Mouse (Mus musculus) limb, embryonic 10.5 days (tissue): ENCODE results near the gene Dgkb. TPM values are rescaled to one million over a fixed set of nuclear protein-coding genes. Genes with fewer than 3 reads are reported as not detected.

Source experiments
- DNase-seq: peaks from one replicate; pipeline ENCODE4 v3.0.0-alpha.2; 2017; ENCODE audit warnings: low spot score
- H3K27ac ChIP-seq: fragments of 300-500 bp; sonication (generic); 2 replicates; pipeline ENCODE4 v1.5.1; 2016; ENCODE audit warnings: mild to moderate bottlenecking
- H3K27me3 ChIP-seq: fragments of 300-500 bp; sonication (generic); 2 replicates; pipeline ENCODE4 v1.6.1; 2016; ENCODE audit warnings: low read depth, mild to moderate bottlenecking; ENCODE audit not compliant: poor library complexity, severe bottlenecking
- H3K36me3 ChIP-seq: fragments of 300-500 bp; sonication (generic); 2 replicates; pipeline ENCODE4 v1.6.1; 2016; ENCODE audit warnings: mild to moderate bottlenecking, moderate library complexity
- H3K4me1 ChIP-seq: fragments of 300-500 bp; sonication (generic); 2 replicates; pipeline ENCODE4 v1.6.1; 2016
- H3K4me3 ChIP-seq: fragments of 300-500 bp; sonication (generic); 2 replicates; pipeline ENCODE4 v1.5.1; 2016; ENCODE audit warnings: mild to moderate bottlenecking, moderate library complexity
- H3K9me3 ChIP-seq: fragments of 300-500 bp; sonication (generic); replicated peaks from 2 replicates; pipeline ENCODE4 v1.6.1; 2016; ENCODE audit warnings: mild to moderate bottlenecking
- WGBS: fragments of 180-500 bp; shearing (Covaris S2); methylation state at CpG from one replicate; pipeline ENCODE4 v1.1.7; 2016; 5-methylcytosine and 5-hydroxymethylcytosine counted together
- polyA plus RNA-seq: library from polyadenylated mRNA; unstranded; fragments of >200 nt; fragmentation: Nextera tagmentation; extraction: Ambion mirVana; gene quantifications from 2 replicates; pipeline ENCODE4 v1.2.1, GENCODE M21; 2016

Dgkb gene
- polyA plus RNA-seq, 1 experiment from 2014 or later, result not detected

DNA sequence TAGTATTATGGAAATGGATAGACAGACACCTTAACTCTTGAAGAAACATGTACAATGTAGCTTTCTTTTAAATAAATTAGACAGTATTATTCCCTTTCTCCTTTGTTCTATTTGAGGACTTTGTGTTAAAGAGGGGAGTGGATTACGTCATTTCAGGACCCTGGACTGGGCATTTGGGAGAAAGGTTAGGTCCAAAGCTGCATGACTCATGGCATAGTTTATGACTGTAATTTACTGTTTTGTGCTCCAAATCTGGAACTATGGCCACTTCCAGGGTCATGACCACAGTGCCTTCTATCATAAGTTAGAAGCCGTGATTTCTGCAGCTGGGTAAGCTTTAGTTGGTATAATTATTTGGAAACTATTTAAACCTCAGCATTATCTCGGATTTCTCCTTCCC lies 294.4 kb downstream of the Dgkb start:
- Histone ChIP-seq H3K4me3 (no peak overlapping the region), H3K27me3 (no peaks in the 10 kb centered on the region), H3K36me3 (no peaks in the 10 kb centered on the region), H3K9me3 (no peaks in the 10 kb centered on the region), H3K27ac (no peak overlapping the region), H3K4me1 (no peaks in the 10 kb centered on the region)
- no peak for DNase-seq
- 84% methylated on average over 3 of the region's 3 CpGs for WGBS

- H3K4me1 ChIP-seq, result no peaks in the 10 kb centered on the region
- H3K9me3 ChIP-seq, result no peaks in the 10 kb centered on the region
- H3K27me3 ChIP-seq, result no peaks in the 10 kb centered on the region
- H3K27ac ChIP-seq, result no peak overlapping the region
- DNase-seq, result no peak
- 73% methylated on average over 1 of the region's 1 CpGs for WGBS
- H3K36me3 ChIP-seq, result no peaks in the 10 kb centered on the region
- H3K4me3 ChIP-seq, result no peak overlapping the region
Measured at GRCm38 (mm10) chr12:38114990-38115615, 297.6 kb downstream of the Dgkb start.

DNA sequence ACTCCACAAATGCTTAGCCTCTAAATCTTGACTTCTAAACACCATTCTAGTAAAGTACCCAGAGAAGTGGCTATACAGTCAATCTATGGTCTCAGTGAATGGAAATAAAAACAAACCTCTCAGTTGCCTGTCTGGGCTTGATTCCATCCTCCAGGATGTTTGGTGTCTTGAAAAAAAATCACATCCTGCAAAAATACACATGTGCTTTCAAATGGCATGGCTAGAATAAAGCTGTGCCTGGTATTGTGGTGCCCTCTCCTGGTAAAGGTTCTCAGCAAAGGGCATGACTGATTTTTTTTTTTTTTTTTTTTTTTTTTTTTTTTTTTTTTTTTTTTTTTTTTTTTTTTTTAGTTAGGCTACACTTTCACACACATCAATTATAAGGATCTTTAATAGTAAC lies 306.0 kb downstream of the Dgkb start:
- no peak overlapping the region for H3K27ac ChIP-seq
- DNase-seq, result no peak
- H3K4me1 ChIP-seq, result no peaks in the 10 kb centered on the region
- H3K9me3 ChIP-seq, result no peaks in the 10 kb centered on the region
- H3K27me3 ChIP-seq, result no peaks in the 10 kb centered on the region
- no peaks in the 10 kb centered on the region for H3K36me3 ChIP-seq
- H3K4me3 ChIP-seq, result no peak overlapping the region

DNA sequence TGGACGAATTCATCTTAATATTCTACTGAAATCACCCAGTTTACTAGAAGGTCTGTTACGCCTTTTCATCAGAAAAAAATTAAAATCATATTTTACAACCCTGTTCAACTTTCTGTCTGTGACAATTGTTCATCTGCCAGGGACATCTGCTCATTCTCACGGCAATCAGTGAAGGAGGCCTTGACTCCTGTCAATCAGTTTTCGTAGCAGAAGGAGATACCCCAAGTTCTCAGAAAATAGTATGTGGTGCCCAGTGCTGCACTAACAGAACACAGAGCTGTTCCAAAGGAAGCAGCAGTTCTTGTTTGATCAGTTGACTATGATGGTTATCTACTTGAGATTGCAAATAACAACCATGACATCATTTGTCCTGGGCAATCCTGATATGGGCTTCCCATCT lies 307.8 kb downstream of the Dgkb start:
- no peaks in the 10 kb centered on the region for H3K27me3 ChIP-seq
- H3K4me1 ChIP-seq, result no peaks in the 10 kb centered on the region
- no peaks in the 10 kb centered on the region for H3K36me3 ChIP-seq
- DNase-seq, result no peak
- 89% methylated on average over 4 of the region's 4 CpGs for WGBS
- no peak overlapping the region for H3K4me3 ChIP-seq
- H3K27ac ChIP-seq, result no peak overlapping the region
- no peaks in the 10 kb centered on the region for H3K9me3 ChIP-seq

- H3K27me3 ChIP-seq, result no peaks in the 10 kb centered on the region
- no peaks in the 10 kb centered on the region for H3K36me3 ChIP-seq
- DNase-seq, result no peak
- H3K27ac ChIP-seq, result no peak overlapping the region
- WGBS, result 69% methylated on average over 9 of the region's 9 CpGs
- no peaks in the 10 kb centered on the region for H3K4me1 ChIP-seq
- no peak overlapping the region for H3K4me3 ChIP-seq
- H3K9me3 ChIP-seq, result no peaks in the 10 kb centered on the region
Measured at GRCm38 (mm10) chr12:38130209-38130915, 312.8 kb downstream of the Dgkb start.

GRCm38 (mm10) chr12:38136379-38136778 lies 318.9 kb downstream of the Dgkb start:
- H3K4me3 ChIP-seq, result no peak overlapping the region
- WGBS, result 78% methylated on average over 5 of the region's 5 CpGs
- H3K9me3 ChIP-seq, result no peaks in the 10 kb centered on the region
- H3K27me3 ChIP-seq, result no peaks in the 10 kb centered on the region
- H3K4me1 ChIP-seq, result peaks cover 3% of the 10 kb centered on the region; the same call in 1 of the 2 replicates
- H3K27ac ChIP-seq, result no peak overlapping the region
- DNase-seq, result no peak
- no peaks in the 10 kb centered on the region for H3K36me3 ChIP-seq

DNA sequence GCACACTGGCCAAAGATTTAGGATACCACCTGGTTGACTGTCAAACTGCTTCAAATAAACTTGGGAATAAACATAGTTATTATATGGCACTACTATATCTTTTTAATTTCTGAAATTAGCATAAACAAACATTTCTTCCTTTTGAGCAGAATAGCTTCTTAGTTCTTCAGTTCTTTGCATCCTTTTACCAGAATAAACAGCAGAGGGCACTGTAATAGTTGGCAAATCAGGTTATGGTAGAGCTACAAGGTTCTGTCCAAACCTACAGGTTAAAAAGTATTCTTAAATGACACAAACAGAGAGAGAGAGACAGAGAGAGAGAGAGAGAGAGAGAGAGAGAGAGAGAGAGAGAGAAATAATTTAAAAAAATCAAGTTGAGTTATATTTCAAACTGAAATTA lies 322.5 kb downstream of the Dgkb start:
- Histone ChIP-seq H3K27me3 (no peaks in the 10 kb centered on the region), H3K27ac (no peak overlapping the region), H3K4me3 (no peak overlapping the region), H3K9me3 (no peaks in the 10 kb centered on the region), H3K36me3 (no peaks in the 10 kb centered on the region), H3K4me1 (peaks cover 3% of the 10 kb centered on the region; the same call in 1 of the 2 replicates)
- no peak for DNase-seq

DNA sequence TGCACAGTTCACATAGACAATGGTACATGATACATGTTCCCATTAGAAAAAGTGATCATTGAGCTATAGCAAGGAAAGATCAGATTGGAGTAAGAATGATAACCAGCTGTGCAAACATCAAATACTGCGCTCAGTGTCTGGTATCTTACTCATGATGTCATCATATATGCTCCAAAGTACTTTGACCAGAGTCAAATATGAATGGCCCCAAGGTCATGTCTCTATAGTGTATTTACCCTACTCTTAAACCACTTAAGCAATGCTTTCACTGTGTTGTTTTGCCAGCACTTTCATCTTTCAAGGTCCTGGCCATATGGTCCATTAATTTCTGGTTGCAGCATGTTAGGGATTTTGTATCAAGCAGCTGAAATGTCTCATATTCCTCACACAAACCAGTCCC lies 415.1 kb downstream of the Dgkb start:
- H3K36me3 ChIP-seq, result no peaks in the 10 kb centered on the region
- no peaks in the 10 kb centered on the region for H3K9me3 ChIP-seq
- no peak overlapping the region for H3K4me3 ChIP-seq
- no peaks in the 10 kb centered on the region for H3K4me1 ChIP-seq
- 90% methylated on average over 1 of the region's 1 CpGs for WGBS
- DNase-seq, result no peak
- no peaks in the 10 kb centered on the region for H3K27me3 ChIP-seq
- H3K27ac ChIP-seq, result no peak overlapping the region

DNA sequence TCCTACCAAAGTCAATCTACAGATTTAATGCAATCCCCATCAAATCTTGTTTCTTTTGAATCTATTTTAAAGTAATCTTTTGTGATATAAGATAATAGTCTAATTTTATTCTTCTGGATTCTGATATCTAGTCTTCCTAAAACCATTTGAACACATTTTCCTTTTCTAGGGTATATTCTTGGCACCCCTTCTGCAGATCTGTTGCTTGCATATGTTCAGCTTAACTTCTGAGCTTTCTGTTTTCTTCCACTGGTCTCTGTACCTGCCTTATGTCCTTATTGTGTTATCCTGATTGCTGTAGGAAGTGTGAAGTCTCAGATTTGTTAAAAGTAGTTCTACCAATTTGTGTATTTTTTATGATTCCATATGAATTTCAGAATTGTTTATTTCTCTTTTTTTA lies 451.3 kb downstream of the Dgkb start:
- Histone ChIP-seq H3K36me3 (no peaks in the 10 kb centered on the region), H3K4me3 (no peak overlapping the region), H3K9me3 (no peaks in the 10 kb centered on the region), H3K27ac (no peak overlapping the region), H3K4me1 (no peaks in the 10 kb centered on the region), H3K27me3 (no peaks in the 10 kb centered on the region)
- DNase-seq, result no peak

GRCm38 (mm10) chr12:38301497-38301896 lies 484.0 kb downstream of the Dgkb start:
- WGBS, result 91% methylated on average over 1 of the region's 1 CpGs
- no peaks in the 10 kb centered on the region for H3K27me3 ChIP-seq
- DNase-seq, result no peak
- H3K4me1 ChIP-seq, result no peaks in the 10 kb centered on the region
- H3K27ac ChIP-seq, result no peak overlapping the region
- H3K9me3 ChIP-seq, result no peaks in the 10 kb centered on the region
- H3K36me3 ChIP-seq, result no peaks in the 10 kb centered on the region
- no peak overlapping the region for H3K4me3 ChIP-seq

GRCm38 (mm10) chr12:38303841-38304240 lies 486.3 kb downstream of the Dgkb start:
- Histone ChIP-seq H3K4me3 (no peak overlapping the region), H3K9me3 (no peaks in the 10 kb centered on the region), H3K27ac (no peak overlapping the region), H3K36me3 (no peaks in the 10 kb centered on the region), H3K4me1 (no peaks in the 10 kb centered on the region), H3K27me3 (no peaks in the 10 kb centered on the region)
- 83% methylated on average over 3 of the region's 3 CpGs for WGBS
- no peak for DNase-seq

- Histone ChIP-seq H3K9me3 (no peaks in the 10 kb centered on the region), H3K36me3 (no peaks in the 10 kb centered on the region), H3K4me3 (no peak overlapping the region), H3K4me1 (no peaks in the 10 kb centered on the region), H3K27me3 (no peaks in the 10 kb centered on the region), H3K27ac (no peak overlapping the region)
- DNase-seq, result no peak
- WGBS, result 94% methylated on average over 3 of the region's 3 CpGs
Measured at GRCm38 (mm10) chr12:38304245-38304644, 486.7 kb downstream of the Dgkb start.

GRCm38 (mm10) chr12:38309885-38310284 lies 492.4 kb downstream of the Dgkb start:
- DNase-seq, result no peak
- Histone ChIP-seq H3K4me3 (no peak overlapping the region), H3K9me3 (no peaks in the 10 kb centered on the region), H3K4me1 (no peaks in the 10 kb centered on the region), H3K27ac (no peak overlapping the region), H3K27me3 (no peaks in the 10 kb centered on the region), H3K36me3 (no peaks in the 10 kb centered on the region)
